Mouse (Mus musculus): ENCODE data around the gene Ngb. TPM values are rescaled to one million over a fixed set of nuclear protein-coding genes. Genes with fewer than 3 reads are reported as not detected.

Ngb gene
- total and polyA plus RNA-seq, 2 experiments from 2014 or later: not detected

DNA sequence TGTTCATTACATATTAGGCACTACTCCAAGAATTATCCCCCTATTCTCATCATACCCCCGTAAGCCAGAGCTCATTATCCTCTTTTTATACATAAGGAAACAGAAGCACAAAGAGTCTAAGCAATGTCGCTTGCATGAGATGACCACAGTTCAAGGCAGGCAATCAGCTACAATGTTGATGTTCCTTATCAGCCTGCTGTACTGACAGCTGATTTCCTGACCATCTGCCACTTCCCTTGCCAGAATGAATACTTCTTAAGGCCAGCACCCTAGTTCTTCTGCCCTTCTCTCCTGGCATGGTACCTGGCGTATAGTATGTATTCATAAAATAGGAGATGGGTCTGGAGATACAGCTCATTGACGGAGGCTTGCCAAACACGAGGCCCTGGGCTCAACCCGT lies 29.9 kb upstream of the Ngb start:
- no peak overlapping the region for H3K4me2 ChIP-seq (ENCODE audit: low read depth, low read length)
- DNase-seq (ENCODE audit: low spot score): no peak
- H3K9me3 ChIP-seq (replicated peaks; ENCODE audit: control insufficient read depth, low read length): no peaks in the 10 kb centered on the region
- H3K27me3 ChIP-seq (ENCODE audit: control insufficient read depth, insufficient read depth, low read length): no peaks in the 10 kb centered on the region
- H3K4me3 ChIP-seq (ENCODE audit: low read depth, low read length): no peak overlapping the region
- ATAC-seq (ENCODE audit: insufficient read depth, low read depth): no peak
- H3K27ac ChIP-seq (ENCODE audit: low read depth): no peak overlapping the region
- 76% methylated on average over 6 of the region's 6 CpGs for WGBS
- no peak overlapping the region for H3K9ac ChIP-seq (replicated peaks; ENCODE audit: low read depth, low read length)
- H3K4me1 ChIP-seq (ENCODE audit: control insufficient read depth, insufficient read depth): no peaks in the 10 kb centered on the region
- H3K36me3 ChIP-seq (replicated peaks; ENCODE audit: control insufficient read depth, insufficient read depth, low read length): peaks cover 34% of the 10 kb centered on the region
- no peak for TF ChIP-seq EP300 (IDR thresholded peaks at IDR 0.05; ENCODE audit: low read depth)

DNA sequence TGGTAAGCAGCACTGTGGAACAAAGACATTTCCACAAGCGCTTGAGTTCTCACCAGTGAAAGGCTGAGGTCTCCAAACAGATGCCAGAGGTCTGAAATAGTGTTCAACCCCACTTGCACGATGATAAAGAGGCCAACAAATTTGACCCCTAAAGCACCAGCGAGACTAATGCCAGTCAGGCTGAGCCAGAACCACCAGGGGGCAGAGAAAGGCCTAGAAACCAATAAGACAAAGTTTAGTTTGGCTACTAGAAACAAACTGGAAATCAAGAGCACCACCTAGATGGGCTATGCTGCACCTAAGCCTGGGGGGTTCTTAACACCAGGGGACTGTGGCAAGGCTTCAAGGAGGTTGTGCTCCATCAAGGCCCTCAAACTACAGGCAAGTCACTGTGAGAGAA lies 29.3 kb upstream of the Ngb start:
- DNase-seq (ENCODE audit: low spot score): peak; percentile 13

DNA sequence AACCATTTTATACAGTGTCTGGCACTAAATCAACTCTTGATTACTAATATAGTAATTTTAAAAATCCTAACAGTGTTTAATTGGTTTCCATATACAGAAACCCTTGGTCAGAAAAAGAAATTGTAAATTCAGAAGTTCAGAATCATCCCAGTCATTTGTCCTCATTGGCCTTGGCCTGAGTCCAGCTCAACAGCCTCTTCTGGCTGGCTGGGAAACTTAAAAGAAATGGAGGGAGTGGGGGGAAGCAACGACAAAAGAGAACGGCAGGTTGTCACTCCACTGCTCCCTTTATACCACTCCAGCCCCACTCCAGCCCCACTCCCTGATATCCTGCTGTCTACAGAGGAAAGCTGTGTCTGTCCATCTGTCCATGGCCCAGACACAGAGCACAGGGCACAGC lies 28.8 kb upstream of the Ngb start:
- no peak for ATAC-seq (ENCODE audit: insufficient read depth, low read depth)
- Histone ChIP-seq H3K4me3 (ENCODE audit: low read depth, low read length) (no peak overlapping the region), H3K27ac (ENCODE audit: low read depth) (no peak overlapping the region), H3K9ac (replicated peaks; ENCODE audit: low read depth, low read length) (no peak overlapping the region), H3K36me3 (replicated peaks; ENCODE audit: control insufficient read depth, insufficient read depth, low read length) (peaks cover 35% of the 10 kb centered on the region), H3K4me1 (ENCODE audit: control insufficient read depth, insufficient read depth) (no peaks in the 10 kb centered on the region), H3K27me3 (ENCODE audit: control insufficient read depth, insufficient read depth, low read length) (no peaks in the 10 kb centered on the region), H3K4me2 (ENCODE audit: low read depth, low read length) (no peak overlapping the region), H3K9me3 (replicated peaks; ENCODE audit: control insufficient read depth, low read length) (no peaks in the 10 kb centered on the region)
- no peak for TF ChIP-seq CTCF (IDR thresholded peaks at IDR 0.05; ENCODE audit: low read depth)
- TF ChIP-seq EP300 (IDR thresholded peaks at IDR 0.05; ENCODE audit: low read depth): no peak
- no peak for DNase-seq (ENCODE audit: low spot score)
- WGBS: 44% methylated on average over 2 of the region's 2 CpGs

More for the DNA sequence above, 29.3 kb upstream of the Ngb start:
- Histone ChIP-seq H3K4me2 (ENCODE audit: low read depth, low read length) (no peak overlapping the region), H3K4me3 (ENCODE audit: low read depth, low read length) (no peak overlapping the region), H3K9me3 (replicated peaks; ENCODE audit: control insufficient read depth, low read length) (no peaks in the 10 kb centered on the region), H3K9ac (replicated peaks; ENCODE audit: low read depth, low read length) (no peak overlapping the region), H3K27ac (ENCODE audit: low read depth) (no peak overlapping the region), H3K4me1 (ENCODE audit: control insufficient read depth, insufficient read depth) (no peaks in the 10 kb centered on the region), H3K36me3 (replicated peaks; ENCODE audit: control insufficient read depth, insufficient read depth, low read length) (peaks cover 35% of the 10 kb centered on the region), H3K27me3 (ENCODE audit: control insufficient read depth, insufficient read depth, low read length) (no peaks in the 10 kb centered on the region)
- 43% methylated on average over 3 of the region's 3 CpGs for WGBS
- ATAC-seq (ENCODE audit: insufficient read depth, low read depth): no peak
- no peak for TF ChIP-seq EP300 (IDR thresholded peaks at IDR 0.05; ENCODE audit: low read depth)
- TF ChIP-seq CTCF (IDR thresholded peaks at IDR 0.05; ENCODE audit: low read depth): peak; percentile 62

DNA sequence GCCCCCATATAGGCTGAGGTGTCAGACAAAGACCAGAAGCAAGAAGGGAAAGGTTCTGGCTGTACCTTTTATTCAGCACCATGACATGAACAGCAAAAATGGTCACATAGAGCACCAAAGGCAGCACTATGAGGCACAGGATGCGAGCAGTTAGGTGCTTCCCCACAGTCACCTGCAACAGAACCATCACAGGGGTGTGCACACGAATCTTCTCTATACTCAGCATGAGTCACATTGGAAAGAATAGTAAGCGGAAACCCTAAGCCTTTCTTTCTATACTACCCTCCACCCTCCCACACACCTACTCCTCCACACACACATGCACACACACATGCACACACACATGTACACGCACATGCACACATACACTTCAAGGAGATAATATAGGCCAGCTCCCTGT lies 27.9 kb upstream of the Ngb start:
- H3K36me3 ChIP-seq (replicated peaks; ENCODE audit: control insufficient read depth, insufficient read depth, low read length): peaks cover 35% of the 10 kb centered on the region
- H3K4me2 ChIP-seq (ENCODE audit: low read depth, low read length): no peak overlapping the region
- H3K9ac ChIP-seq (replicated peaks; ENCODE audit: low read depth, low read length): no peak overlapping the region
- TF ChIP-seq EP300 (IDR thresholded peaks at IDR 0.05; ENCODE audit: low read depth) (no peak), CTCF (IDR thresholded peaks at IDR 0.05; ENCODE audit: low read depth) (no peak)
- H3K4me1 ChIP-seq (ENCODE audit: control insufficient read depth, insufficient read depth): no peaks in the 10 kb centered on the region
- no peak overlapping the region for H3K4me3 ChIP-seq (ENCODE audit: low read depth, low read length)
- no peaks in the 10 kb centered on the region for H3K27me3 ChIP-seq (ENCODE audit: control insufficient read depth, insufficient read depth, low read length)
- 86% methylated on average over 4 of the region's 4 CpGs for WGBS
- no peak for DNase-seq (ENCODE audit: low spot score)
- no peak for ATAC-seq (ENCODE audit: insufficient read depth, low read depth)
- no peak overlapping the region for H3K27ac ChIP-seq (ENCODE audit: low read depth)
- no peaks in the 10 kb centered on the region for H3K9me3 ChIP-seq (replicated peaks; ENCODE audit: control insufficient read depth, low read length)

DNA sequence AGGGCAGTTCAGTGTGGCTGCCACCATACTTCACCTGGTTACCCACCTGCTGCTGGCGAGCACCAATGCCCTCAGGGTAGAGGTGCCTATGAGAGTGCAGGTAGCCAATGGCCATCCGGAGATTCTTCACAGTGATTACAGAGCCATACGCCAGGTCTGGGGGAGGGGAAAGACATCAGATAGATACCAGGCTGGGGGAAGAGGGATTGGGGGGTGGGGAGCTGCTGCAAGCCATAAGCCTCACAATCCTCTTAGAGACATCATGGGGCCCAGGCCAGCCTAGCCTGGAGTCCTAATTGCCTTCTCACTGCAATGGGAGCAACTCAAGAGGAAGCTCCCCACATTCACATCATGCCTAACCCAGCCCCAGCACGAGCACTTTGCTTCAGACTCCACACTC lies 24.9 kb upstream of the Ngb start:
- ATAC-seq (ENCODE audit: insufficient read depth, low read depth) (no peak), DNase-seq (ENCODE audit: low spot score) (no peak)
- Histone ChIP-seq H3K36me3 (replicated peaks; ENCODE audit: control insufficient read depth, insufficient read depth, low read length) (peaks cover 52% of the 10 kb centered on the region), H3K27me3 (ENCODE audit: control insufficient read depth, insufficient read depth, low read length) (no peaks in the 10 kb centered on the region), H3K4me3 (ENCODE audit: low read depth, low read length) (no peak overlapping the region), H3K4me2 (ENCODE audit: low read depth, low read length) (no peak overlapping the region), H3K9ac (replicated peaks; ENCODE audit: low read depth, low read length) (no peak overlapping the region), H3K27ac (ENCODE audit: low read depth) (no peak overlapping the region), H3K4me1 (ENCODE audit: control insufficient read depth, insufficient read depth) (no peaks in the 10 kb centered on the region), H3K9me3 (replicated peaks; ENCODE audit: control insufficient read depth, low read length) (no peaks in the 10 kb centered on the region)
- no peak for TF ChIP-seq EP300 (IDR thresholded peaks at IDR 0.05; ENCODE audit: low read depth)
- no peak for TF ChIP-seq CTCF (IDR thresholded peaks at IDR 0.05; ENCODE audit: low read depth)
- WGBS: 87% methylated on average over 4 of the region's 4 CpGs

- peaks cover 71% of the 10 kb centered on the region for H3K36me3 ChIP-seq (replicated peaks; ENCODE audit: control insufficient read depth, insufficient read depth, low read length)
- no peak for DNase-seq (ENCODE audit: low spot score)
- no peak overlapping the region for H3K27ac ChIP-seq (ENCODE audit: low read depth)
- TF ChIP-seq CTCF (IDR thresholded peaks at IDR 0.05; ENCODE audit: low read depth) (no peak), EP300 (IDR thresholded peaks at IDR 0.05; ENCODE audit: low read depth) (no peak)
- no peaks in the 10 kb centered on the region for H3K27me3 ChIP-seq (ENCODE audit: control insufficient read depth, insufficient read depth, low read length)
- H3K4me3 ChIP-seq (ENCODE audit: low read depth, low read length): no peak overlapping the region
- no peak overlapping the region for H3K9ac ChIP-seq (replicated peaks; ENCODE audit: low read depth, low read length)
- WGBS: 70% methylated on average over 4 of the region's 4 CpGs
- no peak for ATAC-seq (ENCODE audit: insufficient read depth, low read depth)
- H3K9me3 ChIP-seq (replicated peaks; ENCODE audit: control insufficient read depth, low read length): no peaks in the 10 kb centered on the region
- no peak overlapping the region for H3K4me2 ChIP-seq (ENCODE audit: low read depth, low read length)
- H3K4me1 ChIP-seq (ENCODE audit: control insufficient read depth, insufficient read depth): no peaks in the 10 kb centered on the region
Observed at GRCm38 (mm10) chr12:87121918-87122589, 19.7 kb upstream of the Ngb start.
